Mouse (Mus musculus): ENCODE results near the gene Aqp1. TPM values are rescaled to one million over a fixed set of nuclear protein-coding genes. Genes with fewer than 3 reads are reported as not detected.

The Aqp1 gene
- total RNA-seq, 2 experiments from 2014 or later, result 437 to 441 TPM

DNA sequence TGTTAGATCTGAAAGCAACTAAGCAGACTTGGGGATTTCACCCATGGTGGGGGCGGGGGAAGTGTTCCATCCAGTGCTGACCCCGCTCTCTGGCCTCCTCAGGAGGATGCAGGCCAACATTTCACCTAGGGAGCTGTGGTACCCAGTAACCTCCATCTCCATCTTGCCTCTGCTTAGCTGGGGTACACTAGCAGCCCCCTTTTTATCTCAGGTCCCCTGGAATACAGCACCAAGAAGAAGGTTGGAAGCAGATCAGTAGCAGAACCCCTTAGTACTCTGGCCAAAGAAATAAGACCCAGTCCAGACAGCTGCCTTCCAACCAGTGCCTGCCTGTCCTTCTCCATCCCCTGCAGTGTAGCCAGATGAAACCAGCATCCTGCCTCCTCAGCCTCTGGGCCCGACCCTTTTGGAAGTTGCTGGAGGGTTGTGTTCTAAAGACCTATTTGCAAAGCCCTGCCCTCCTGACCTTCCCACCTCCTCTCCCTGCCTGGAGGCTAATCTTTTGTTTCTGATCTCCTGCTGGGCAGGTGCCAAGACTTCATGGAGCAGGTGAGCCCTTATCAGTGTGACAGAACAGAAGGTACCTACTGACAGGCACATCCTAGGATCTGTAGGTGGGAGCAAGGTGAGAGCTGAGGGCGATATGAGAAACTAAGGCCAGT is 18.4 kb downstream of the Aqp1 start:
- no peak for ATAC-seq (replicated peaks; ENCODE audit: low FRiP score, low TSS enrichment, poor library complexity, severe bottlenecking)

GRCm38 (mm10) chr6:55355575-55355974 is 19.3 kb downstream of the Aqp1 start:
- ATAC-seq (replicated peaks; ENCODE audit: low FRiP score, low TSS enrichment, poor library complexity, severe bottlenecking), result no peak

GRCm38 (mm10) chr6:55356017-55356703 is 19.9 kb downstream of the Aqp1 start:
- peak; percentile 60 for ATAC-seq (replicated peaks; ENCODE audit: low FRiP score, low TSS enrichment, poor library complexity, severe bottlenecking)

- ATAC-seq (replicated peaks; ENCODE audit: low FRiP score, low TSS enrichment, poor library complexity, severe bottlenecking), result no peak
These were observed 20.9 kb downstream of the Aqp1 start for GRCm38 (mm10) chr6:55356976-55357635.

DNA sequence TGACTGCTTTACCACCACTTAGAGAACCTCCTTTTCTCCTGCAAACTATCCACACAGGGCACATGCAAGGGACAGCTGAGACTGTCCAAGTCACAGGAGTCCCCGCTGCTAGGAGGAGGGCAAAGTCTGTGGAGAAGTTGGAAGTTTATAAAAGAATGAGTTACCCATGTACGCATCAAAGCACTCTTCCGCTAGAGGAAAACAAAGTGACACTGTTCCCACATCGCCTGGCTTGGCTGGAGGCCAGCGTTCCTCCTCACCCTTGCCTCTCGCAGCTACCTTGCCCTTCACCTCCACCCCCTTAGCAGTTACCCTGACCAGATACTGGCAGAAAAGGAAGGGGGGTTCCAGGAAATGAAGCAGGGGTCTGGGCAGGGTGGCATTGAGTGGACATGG is 21.4 kb downstream of the Aqp1 start:
- ATAC-seq (replicated peaks; ENCODE audit: low FRiP score, low TSS enrichment, poor library complexity, severe bottlenecking), result no peak

DNA sequence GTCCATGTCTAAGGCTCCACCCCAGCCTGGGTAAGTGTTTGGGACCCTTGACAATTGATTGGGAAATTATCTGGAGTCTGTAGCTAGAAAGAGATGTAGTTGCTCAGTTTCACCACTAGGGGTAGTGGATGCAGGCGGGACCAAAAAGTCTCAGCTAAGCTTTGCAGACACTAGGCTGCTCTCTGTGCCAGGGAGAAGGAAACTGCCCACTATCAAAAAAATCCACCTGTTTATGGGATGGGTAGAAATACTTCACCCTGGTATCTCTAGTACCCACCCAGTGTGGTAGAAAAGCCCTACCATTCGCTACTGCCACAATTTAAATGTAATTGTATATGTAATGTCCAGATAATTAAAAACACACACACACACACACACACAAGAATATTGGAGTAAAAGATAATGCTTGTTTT is 22.5 kb downstream of the Aqp1 start:
- peak; percentile 80 for ATAC-seq (replicated peaks; ENCODE audit: low FRiP score, low TSS enrichment, poor library complexity, severe bottlenecking)

- ATAC-seq (replicated peaks; ENCODE audit: low FRiP score, low TSS enrichment, poor library complexity, severe bottlenecking), result no peak
These were observed 26.4 kb downstream of the Aqp1 start for GRCm38 (mm10) chr6:55362663-55363062.

GRCm38 (mm10) chr6:55367126-55367525 is 30.9 kb downstream of the Aqp1 start:
- peak; percentile 92 for ATAC-seq (replicated peaks; ENCODE audit: low FRiP score, low TSS enrichment, poor library complexity, severe bottlenecking)

GRCm38 (mm10) chr6:55370831-55371230 is 34.6 kb downstream of the Aqp1 start:
- ATAC-seq (replicated peaks; ENCODE audit: low FRiP score, low TSS enrichment, poor library complexity, severe bottlenecking), result peak; percentile 71

- ATAC-seq (replicated peaks; ENCODE audit: low FRiP score, low TSS enrichment, poor library complexity, severe bottlenecking), result no peak
These were observed 39.8 kb downstream of the Aqp1 start, which contains the start of gene Ghrhr for GRCm38 (mm10) chr6:55376076-55376475. Ghrhr (plus strand) TSS chr6:55376295.

DNA sequence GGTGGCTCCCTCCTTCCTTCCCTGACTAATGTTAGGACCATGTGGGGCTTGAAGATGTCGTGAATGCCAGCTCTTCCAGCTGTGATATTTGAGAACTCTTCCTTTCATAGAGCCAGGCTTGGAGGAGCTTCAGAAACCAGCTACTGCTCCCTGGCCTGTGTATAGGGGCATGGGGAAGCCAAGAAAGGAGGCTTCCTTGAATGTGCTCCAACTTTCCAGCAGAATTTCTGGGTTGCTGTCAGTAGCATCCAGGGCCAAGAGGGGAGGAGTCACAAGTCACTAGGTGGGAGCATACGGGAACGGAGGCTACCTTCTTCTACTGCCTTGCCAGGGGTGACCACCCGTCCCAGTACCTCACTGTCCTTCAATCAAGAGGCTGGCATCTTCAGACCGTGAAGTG is 40.3 kb downstream of the Aqp1 start:
- no peak for ATAC-seq (replicated peaks; ENCODE audit: low FRiP score, low TSS enrichment, poor library complexity, severe bottlenecking)

DNA sequence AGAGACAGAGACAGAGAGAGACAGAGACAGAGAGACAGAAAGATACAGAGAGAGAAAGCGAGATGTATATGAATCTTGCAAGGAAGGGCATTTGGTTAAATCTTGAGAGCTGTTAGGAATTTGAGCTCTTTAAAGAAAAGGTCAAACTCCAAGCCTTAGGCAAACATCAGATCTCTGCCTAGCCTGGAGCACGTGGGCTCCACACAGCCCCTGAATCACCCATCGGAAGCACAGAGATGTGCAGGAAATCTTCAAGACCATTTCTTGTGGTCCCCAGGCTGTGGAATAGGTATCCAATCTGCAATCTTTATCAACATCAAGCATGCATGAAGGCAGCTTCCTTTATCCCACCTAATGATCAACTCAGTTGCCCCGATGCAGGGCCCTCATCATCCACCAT is 41.2 kb downstream of the Aqp1 start:
- ATAC-seq (replicated peaks; ENCODE audit: low FRiP score, low TSS enrichment, poor library complexity, severe bottlenecking), result no peak

- ATAC-seq (replicated peaks; ENCODE audit: low FRiP score, low TSS enrichment, poor library complexity, severe bottlenecking), result peak; percentile 68
These were observed 43.6 kb downstream of the Aqp1 start for GRCm38 (mm10) chr6:55379641-55380335.

DNA sequence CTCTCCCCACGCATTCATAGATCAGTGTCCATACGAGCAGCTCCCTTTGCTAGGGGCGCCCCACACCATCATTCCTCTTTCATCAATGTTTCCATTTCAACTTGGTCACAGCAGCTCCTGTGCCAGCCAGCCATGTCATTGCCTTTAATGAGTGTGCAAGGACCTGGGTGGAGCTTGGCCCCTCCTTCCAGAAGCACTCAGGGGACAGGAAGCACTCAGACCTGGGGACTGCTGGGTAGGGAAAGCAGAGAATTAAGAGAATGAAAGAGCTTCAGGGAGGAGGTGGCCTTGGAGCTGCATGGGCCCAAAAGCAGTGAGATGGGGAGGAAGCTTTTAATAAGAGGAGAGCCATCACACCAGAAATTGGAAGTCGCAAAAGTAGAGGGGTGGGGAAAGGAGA is 45.7 kb downstream of the Aqp1 start:
- no peak for ATAC-seq (replicated peaks; ENCODE audit: low FRiP score, low TSS enrichment, poor library complexity, severe bottlenecking)

GRCm38 (mm10) chr6:55383897-55384296 is 47.7 kb downstream of the Aqp1 start:
- peak; percentile 69 for ATAC-seq (replicated peaks; ENCODE audit: low FRiP score, low TSS enrichment, poor library complexity, severe bottlenecking)

DNA sequence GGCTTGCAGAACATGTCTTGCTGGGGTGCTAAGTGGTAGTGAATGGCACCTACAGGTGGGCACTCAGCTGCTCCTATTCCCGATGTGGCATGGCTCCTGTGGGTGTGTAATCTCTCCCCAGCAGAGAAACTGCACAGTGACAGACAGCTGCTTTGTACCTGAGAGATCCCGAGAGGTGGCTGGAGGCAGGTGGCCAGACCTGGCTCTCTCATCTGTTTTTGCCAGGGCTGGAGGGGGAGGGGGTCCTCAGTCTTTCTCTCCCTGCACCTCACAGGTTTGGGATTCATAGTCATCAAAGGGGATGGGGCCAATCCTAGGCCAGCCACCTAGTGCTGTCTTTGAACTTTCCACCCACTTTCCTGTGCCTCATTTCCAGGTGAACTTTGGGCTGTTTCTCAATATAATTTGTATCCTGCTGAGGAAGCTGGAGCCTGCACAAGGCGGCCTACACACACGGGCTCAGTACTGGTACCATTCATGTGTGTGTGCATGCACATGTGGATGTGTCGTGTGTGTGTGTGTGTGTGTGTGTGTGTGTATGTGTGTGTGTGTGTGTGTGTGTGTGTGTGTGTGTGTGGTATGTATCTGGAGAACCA is 48.2 kb downstream of the Aqp1 start:
- ATAC-seq (replicated peaks; ENCODE audit: low FRiP score, low TSS enrichment, poor library complexity, severe bottlenecking), result no peak

DNA sequence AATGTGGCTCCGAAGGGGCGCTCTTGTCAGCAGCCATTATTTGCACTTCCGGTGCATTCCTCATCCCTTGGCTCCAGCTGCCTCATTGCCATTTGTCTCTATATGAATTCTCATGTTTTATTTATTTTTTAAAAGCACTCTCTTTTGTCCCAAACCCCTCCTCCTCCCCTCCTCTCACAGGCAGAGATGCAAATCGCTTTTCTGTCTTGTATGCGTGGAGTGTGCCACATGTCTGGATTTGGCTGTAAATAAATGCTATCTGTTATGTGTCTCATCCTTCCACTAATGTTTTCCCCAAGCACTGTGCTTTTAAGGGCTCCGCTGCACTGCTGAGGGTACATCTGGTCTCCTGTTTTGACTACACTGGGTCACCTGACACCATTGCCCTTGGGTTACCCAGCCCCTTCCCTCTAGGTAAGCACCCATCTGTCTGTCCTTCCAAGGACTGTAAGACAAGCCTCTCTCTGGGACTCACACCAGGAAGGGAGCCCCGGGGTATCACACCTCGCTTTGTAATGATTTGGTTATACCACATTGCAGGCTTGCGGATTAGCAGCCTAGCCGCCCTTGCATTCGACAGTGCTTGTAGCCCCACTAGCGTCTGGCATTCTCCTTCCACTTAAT is 52.4 kb downstream of the Aqp1 start:
- ATAC-seq (replicated peaks; ENCODE audit: low FRiP score, low TSS enrichment, poor library complexity, severe bottlenecking), result no peak

- ATAC-seq (replicated peaks; ENCODE audit: low FRiP score, low TSS enrichment, poor library complexity, severe bottlenecking), result no peak
These were observed 53.1 kb downstream of the Aqp1 start for GRCm38 (mm10) chr6:55389321-55389720.

GRCm38 (mm10) chr6:55391814-55392213 is 55.6 kb downstream of the Aqp1 start:
- ATAC-seq (replicated peaks; ENCODE audit: low FRiP score, low TSS enrichment, poor library complexity, severe bottlenecking), result no peak
